Mouse (Mus musculus) midbrain, postnatal 0 days (tissue): ENCODE measurements around the gene Olfr102. TPM values are rescaled to one million over a fixed set of nuclear protein-coding genes. Genes with fewer than 3 reads are reported as not detected.

Experiments used
- ATAC-seq: fragments of 200-750 bp; cut with Nextera tagmentation; 2 replicates; pipeline ENCODE4 v1.8.0; 2017; ENCODE audit warnings: moderate number of reproducible peaks, mild to moderate bottlenecking, moderate TSS enrichment, moderate library complexity; ENCODE audit not compliant: low FRiP score
- DNase-seq: peaks from one replicate; pipeline ENCODE4 v3.0.0-alpha.2; 2015; ENCODE audit warnings: low spot score
- H3K27ac ChIP-seq: fragments of 300-500 bp; sonication (generic); 2 replicates; pipeline ENCODE4 v1.5.1; 2014; ENCODE audit warnings: low read depth, mild to moderate bottlenecking, low read length, mixed read lengths
- H3K27me3 ChIP-seq: fragments of 300-500 bp; sonication (generic); 2 replicates; pipeline ENCODE4 v1.6.1; 2014; ENCODE audit warnings: low read length, control low read depth, mixed read lengths; ENCODE audit not compliant: insufficient read depth
- H3K36me3 ChIP-seq: fragments of 300-500 bp; sonication (generic); 2 replicates; pipeline ENCODE4 v1.6.1; 2014; ENCODE audit warnings: low read length, control low read depth, mixed read lengths; ENCODE audit not compliant: insufficient read depth
- H3K4me1 ChIP-seq: fragments of 300-500 bp; sonication (generic); 2 replicates; pipeline ENCODE4 v1.6.1; 2014; ENCODE audit warnings: mild to moderate bottlenecking, control low read depth, antibody characterized with exemption, low read length, mixed read lengths; ENCODE audit not compliant: insufficient read depth
- H3K4me2 ChIP-seq: fragments of 300-500 bp; sonication (generic); 2 replicates; pipeline ENCODE4 v1.6.1; 2014; ENCODE audit warnings: low read depth, mild to moderate bottlenecking, low read length, mixed read lengths; ENCODE audit not compliant: poor library complexity, severe bottlenecking
- H3K4me3 ChIP-seq: fragments of 300-500 bp; sonication (generic); 2 replicates; pipeline ENCODE4 v1.5.1; 2014; ENCODE audit warnings: low read depth, mild to moderate bottlenecking, low read length, moderate library complexity
- H3K9ac ChIP-seq: fragments of 300-500 bp; sonication (generic); replicated peaks from 2 replicates; pipeline ENCODE4 v1.6.1; 2014; ENCODE audit warnings: mild to moderate bottlenecking, low read length, moderate library complexity, mixed read lengths; ENCODE audit not compliant: poor library complexity, severe bottlenecking
- H3K9me3 ChIP-seq: fragments of 300-500 bp; sonication (generic); 2 replicates; pipeline ENCODE4 v1.6.1; 2016; ENCODE audit warnings: low read length, control low read depth
- CTCF ChIP-seq: IDR thresholded peaks from 2 replicates; pipeline ENCODE4 v1.5.1; 2016; ENCODE audit warnings: antibody characterized with exemption, mild to moderate bottlenecking
- whole genome bisulfite sequencing: fragments of 180-500 bp; shearing (Covaris S2); extraction: QIAGEN DNeasy Blood & Tissue Kit; methylation state at CpG from one replicate; pipeline ENCODE4 v1.1.7; 2014; 5-methylcytosine and 5-hydroxymethylcytosine counted together
- polyA plus RNA-seq: library from polyadenylated mRNA; unstranded; fragments of >200 nt; fragmentation: Nextera tagmentation; extraction: Ambion mirVana; gene quantifications from 2 replicates; pipeline ENCODE4 v1.2.1, GENCODE M21; 2015
- total RNA-seq: library from RNA; depleted of rRNA; stranded (reverse); fragments of >200 nt; gene quantifications from 2 replicates; pipeline ENCODE4 v1.2.3, GENCODE M21; 2014; rRNA removed

Olfr102 gene
- total RNA-seq (not detected in 2 replicates), polyA plus RNA-seq (not detected in 2 replicates)

DNA sequence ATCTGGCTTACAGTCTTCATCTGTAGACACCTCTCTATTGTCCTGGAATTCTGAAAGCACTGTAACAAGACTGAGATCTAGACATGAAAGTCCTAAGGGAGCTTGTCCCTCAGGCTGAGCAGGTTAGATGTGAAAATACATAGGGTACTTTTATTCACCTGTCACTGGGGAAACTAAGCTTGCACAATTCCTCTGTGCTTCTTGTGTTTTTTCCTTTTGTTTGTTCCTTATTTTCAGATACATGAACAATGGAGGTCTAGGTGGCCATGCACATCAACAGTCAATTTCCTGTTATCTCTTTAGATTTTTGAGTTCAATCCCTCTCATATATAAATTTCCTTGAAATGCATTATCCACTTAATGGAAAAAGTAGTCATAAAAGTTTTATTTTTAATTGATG, at the start of gene Olfr102:
Olfr102 (minus strand) TSS at position 101 of the 400 bp plus-strand sequence.
- Histone ChIP-seq H3K27ac (no peak within 1 kb of the TSS), H3K4me1 (no peaks in the 10 kb centered on the region), H3K9ac (no peak within 1 kb of the TSS), H3K27me3 (no peaks in the 10 kb centered on the region), H3K4me2 (no peak within 1 kb of the TSS), H3K9me3 (no peaks in the 10 kb centered on the region), H3K4me3 (no peak within 1 kb of the TSS), H3K36me3 (no peaks in the 10 kb centered on the region)
- DNase-seq (no peak), ATAC-seq (no peak)
- no peak for TF ChIP-seq CTCF

DNA sequence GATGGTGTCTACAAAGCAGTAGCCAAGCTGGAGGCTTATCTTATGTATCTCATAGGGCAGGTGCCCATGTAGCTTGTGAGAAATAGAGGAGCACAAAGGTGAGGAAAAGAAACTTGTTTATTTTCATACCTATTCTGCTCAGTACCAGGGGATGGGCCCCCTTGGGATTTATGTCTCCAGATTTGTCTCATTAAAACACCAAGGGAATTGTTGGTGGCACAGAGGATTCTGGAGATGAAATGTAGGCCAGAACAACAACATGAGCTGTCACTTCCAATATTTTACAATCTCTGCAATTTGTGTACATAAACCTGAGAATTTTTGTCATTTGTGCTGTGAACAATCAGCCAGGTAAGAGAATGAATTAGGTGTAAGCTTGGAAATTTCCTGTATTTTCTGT, 42.4 kb upstream of the Olfr102 start, which contains the start of gene Olfr104-ps:
Olfr104-ps (plus strand) TSS at position 301 of the 400 bp plus-strand sequence.
- Histone ChIP-seq H3K36me3 (no peaks in the 10 kb centered on the region), H3K4me2 (no peak within 1 kb of the TSS), H3K9me3 (no peaks in the 10 kb centered on the region), H3K4me1 (no peaks in the 10 kb centered on the region), H3K27me3 (no peaks in the 10 kb centered on the region), H3K9ac (no peak within 1 kb of the TSS), H3K4me3 (no peak within 1 kb of the TSS), H3K27ac (no peak within 1 kb of the TSS)
- TF ChIP-seq CTCF: no peak
- ATAC-seq (no peak), DNase-seq (no peak)

DNA sequence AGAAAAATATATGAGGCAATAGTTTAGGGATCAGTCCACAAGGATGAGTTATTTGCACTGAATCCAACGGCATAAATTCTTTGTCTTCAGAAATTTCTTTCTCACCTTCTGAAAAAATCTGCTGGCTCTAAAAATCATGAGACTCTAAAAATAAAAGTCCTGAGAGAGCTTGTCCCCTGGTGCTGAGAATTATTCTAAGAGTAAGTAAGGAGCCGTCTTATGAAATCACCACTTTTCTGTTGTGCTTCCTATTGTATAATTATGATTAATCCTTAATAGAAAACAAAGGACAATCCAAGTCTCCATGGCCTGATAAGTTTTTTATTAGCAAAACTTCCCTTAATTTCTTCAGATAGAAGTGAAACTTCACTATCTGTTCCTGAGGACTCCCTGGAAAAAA, 22.7 kb upstream of the Olfr102 start, which contains the start of gene Olfr103:
Olfr103 (minus strand) TSS at position 101 of the 400 bp plus-strand sequence.
- Histone ChIP-seq H3K4me2 (no peak within 1 kb of the TSS), H3K27ac (no peak within 1 kb of the TSS), H3K9ac (no peak within 1 kb of the TSS), H3K4me3 (no peak within 1 kb of the TSS), H3K27me3 (no peaks in the 10 kb centered on the region), H3K9me3 (no peaks in the 10 kb centered on the region), H3K36me3 (no peaks in the 10 kb centered on the region), H3K4me1 (no peaks in the 10 kb centered on the region)
- WGBS: 85% methylated on average over 2 of the region's 2 CpGs
- DNase-seq (no peak), ATAC-seq (no peak)
- TF ChIP-seq CTCF: no peak

DNA sequence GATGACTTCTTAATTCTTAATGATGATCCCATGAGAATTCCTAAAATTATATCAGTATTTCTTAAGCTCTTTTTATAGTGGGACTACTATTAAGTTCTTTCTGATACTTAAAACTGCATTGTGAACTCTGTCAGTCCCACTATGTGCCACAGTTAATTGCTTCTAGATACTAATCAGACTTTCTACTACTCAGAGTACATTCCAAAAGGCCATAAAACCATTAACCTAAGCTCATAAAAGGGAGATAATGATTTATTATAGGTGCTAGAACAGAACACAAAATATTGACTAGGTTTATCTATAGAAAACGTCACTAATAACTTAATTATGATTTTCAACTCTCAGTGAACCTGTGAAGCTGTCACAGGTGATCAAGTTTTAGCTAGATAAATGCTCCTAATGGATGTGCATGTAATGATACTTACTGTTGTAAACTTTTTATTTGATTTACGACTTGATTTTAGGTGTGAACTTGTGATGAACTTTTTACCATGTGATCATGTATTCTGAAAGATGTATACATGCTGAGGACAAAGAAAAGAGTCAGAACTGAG, 6.6 kb downstream of the Olfr102 start:
- no peak overlapping the region for H3K4me2 ChIP-seq
- DNase-seq (no peak), ATAC-seq (no peak)
- H3K9ac ChIP-seq: no peak overlapping the region
- no peak overlapping the region for H3K27ac ChIP-seq
- no peaks in the 10 kb centered on the region for H3K27me3 ChIP-seq
- H3K4me1 ChIP-seq: no peaks in the 10 kb centered on the region
- H3K36me3 ChIP-seq: no peaks in the 10 kb centered on the region
- H3K9me3 ChIP-seq: no peaks in the 10 kb centered on the region
- H3K4me3 ChIP-seq: no peak overlapping the region
- no peak for TF ChIP-seq CTCF
- 50% methylated on average over 2 of the region's 2 CpGs for WGBS

GRCm38 (mm10) chr17:37308483-37308882, 8.4 kb downstream of the Olfr102 start:
- H3K4me2 ChIP-seq: no peak overlapping the region
- H3K4me3 ChIP-seq: no peak overlapping the region
- peak; percentile 66 for TF ChIP-seq CTCF
- H3K9me3 ChIP-seq: no peaks in the 10 kb centered on the region
- H3K4me1 ChIP-seq: no peaks in the 10 kb centered on the region
- H3K36me3 ChIP-seq: no peaks in the 10 kb centered on the region
- H3K27me3 ChIP-seq: no peaks in the 10 kb centered on the region
- DNase-seq: peak; percentile 39
- WGBS: 45% methylated on average over 4 of the region's 4 CpGs
- no peak for ATAC-seq
- no peak overlapping the region for H3K27ac ChIP-seq
- no peak overlapping the region for H3K9ac ChIP-seq

DNA sequence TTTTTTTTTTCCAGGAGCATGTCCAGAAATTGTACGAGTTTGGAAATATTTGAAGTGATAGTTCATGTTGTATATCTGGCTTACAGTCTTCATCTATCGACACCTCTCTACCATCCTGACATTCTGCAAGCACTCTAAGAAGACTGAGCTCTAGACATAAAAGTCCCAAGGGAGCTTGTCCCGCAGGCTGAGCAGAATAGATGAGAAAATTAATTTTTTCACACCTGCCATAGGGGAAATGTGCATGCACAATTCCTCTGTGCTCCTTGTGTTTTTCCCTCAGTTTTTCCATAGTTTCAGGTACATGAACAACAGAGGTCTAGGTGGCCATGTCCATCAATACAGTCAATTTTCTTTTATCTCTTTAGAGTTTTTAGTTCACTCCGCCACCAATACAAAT, 12.6 kb downstream of the Olfr102 start, which contains the start of gene Olfr101:
Olfr101 (minus strand) TSS at position 101 of the 400 bp plus-strand sequence.
- Histone ChIP-seq H3K9me3 (no peaks in the 10 kb centered on the region), H3K4me1 (no peaks in the 10 kb centered on the region), H3K36me3 (no peaks in the 10 kb centered on the region), H3K4me3 (no peak within 1 kb of the TSS), H3K4me2 (no peak within 1 kb of the TSS), H3K27me3 (no peaks in the 10 kb centered on the region), H3K27ac (no peak within 1 kb of the TSS), H3K9ac (no peak within 1 kb of the TSS)
- ATAC-seq (no peak), DNase-seq (no peak)
- 79% methylated on average over 4 of the region's 4 CpGs for WGBS
- no peak for TF ChIP-seq CTCF
